Mouse (Mus musculus): Measurements from ENCODE around the gene Slc10a1.

DNA sequence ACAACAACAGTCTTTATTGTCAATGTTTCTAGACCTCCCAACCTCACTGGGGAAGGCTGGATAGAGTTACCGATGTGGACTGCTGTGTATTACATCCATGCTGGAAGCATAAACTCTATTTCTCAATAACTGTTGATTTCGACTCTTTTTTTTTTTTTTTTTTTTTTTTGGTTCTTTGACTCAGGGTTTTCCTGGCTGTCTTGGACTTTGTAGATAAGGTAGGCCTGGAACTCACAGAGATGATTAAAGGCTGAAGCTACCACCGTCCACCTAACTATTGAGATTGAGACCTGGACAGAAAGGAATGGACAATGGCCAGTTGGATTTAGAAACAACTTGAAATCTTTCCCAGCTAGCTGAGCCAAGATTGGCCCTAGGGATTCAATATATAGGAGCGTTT is 24.3 kb downstream of the Slc10a1 start:
- no peak for TF ChIP-seq POLR2A (IDR thresholded peaks at IDR 0.05; ENCODE audit: borderline replicate concordance, extremely low read depth, insufficient read depth, insufficient read length, poor library complexity, severe bottlenecking)
- TF ChIP-seq CTCF (IDR thresholded peaks at IDR 0.05; ENCODE audit: borderline replicate concordance, extremely low read depth, insufficient read depth, insufficient read length): no peak

Data from brain, embryonic 14.5 days (tissue).